Mouse (Mus musculus): ENCODE results near the gene Crybg1. TPM values are rescaled to one million over a fixed set of nuclear protein-coding genes. Genes with fewer than 3 reads are reported as not detected.
A peak's percentile ranks its signal among the peaks of the same experiment; 100 is the strongest.
"Not testable (repeated sequence)": the region's sequence is repeated elsewhere in the genome, so short reads cannot be mapped to it uniquely, and the experiment has no call there.

Gene Crybg1
- polyA plus RNA-seq, 1 experiment: 0.40 TPM

- H3K27ac ChIP-seq (ENCODE audit: insufficient read depth, low read length): no peak overlapping the region
- H3K4me1 ChIP-seq (ENCODE audit: control insufficient read depth, insufficient read depth, low read length): no peaks in the 10 kb centered on the region
- no peak overlapping the region for H3K4me3 ChIP-seq (ENCODE audit: insufficient read depth, low read length)
- TF ChIP-seq CTCF (IDR thresholded peaks at IDR 0.05; ENCODE audit: extremely low read depth, insufficient read depth, low read length): no peak
These were observed 204.9 kb downstream of the Crybg1 start for GRCm38 (mm10) chr10:43943736-43944135.

- Histone ChIP-seq H3K4me1 (ENCODE audit: control insufficient read depth, insufficient read depth, low read length) (no peaks in the 10 kb centered on the region), H3K27ac (ENCODE audit: insufficient read depth, low read length) (no peak overlapping the region), H3K4me3 (ENCODE audit: insufficient read depth, low read length) (no peak overlapping the region)
- TF ChIP-seq CTCF (IDR thresholded peaks at IDR 0.05; ENCODE audit: extremely low read depth, insufficient read depth, low read length) (no peak), POLR2A (IDR thresholded peaks at IDR 0.05; ENCODE audit: extremely low read depth, insufficient read depth, low read length) (no peak)
These were observed 209.5 kb downstream of the Crybg1 start for GRCm38 (mm10) chr10:43939136-43939662.

GRCm38 (mm10) chr10:43928596-43928995 lies 220.1 kb downstream of the Crybg1 start:
- H3K27ac ChIP-seq (ENCODE audit: insufficient read depth, low read length): no peak overlapping the region
- H3K4me3 ChIP-seq (ENCODE audit: insufficient read depth, low read length): no peak overlapping the region
- TF ChIP-seq CTCF (IDR thresholded peaks at IDR 0.05; ENCODE audit: extremely low read depth, insufficient read depth, low read length) (no peak), POLR2A (IDR thresholded peaks at IDR 0.05; ENCODE audit: extremely low read depth, insufficient read depth, low read length) (no peak)
- H3K4me1 ChIP-seq (ENCODE audit: control insufficient read depth, insufficient read depth, low read length): no peaks in the 10 kb centered on the region

GRCm38 (mm10) chr10:43927736-43928135 lies 220.9 kb downstream of the Crybg1 start:
- TF ChIP-seq POLR2A (IDR thresholded peaks at IDR 0.05; ENCODE audit: extremely low read depth, insufficient read depth, low read length) (no peak), CTCF (IDR thresholded peaks at IDR 0.05; ENCODE audit: extremely low read depth, insufficient read depth, low read length) (no peak)
- H3K27ac ChIP-seq (ENCODE audit: insufficient read depth, low read length): no peak overlapping the region
- H3K4me1 ChIP-seq (ENCODE audit: control insufficient read depth, insufficient read depth, low read length): no peaks in the 10 kb centered on the region
- no peak overlapping the region for H3K4me3 ChIP-seq (ENCODE audit: insufficient read depth, low read length)

- not testable (repeated sequence) for H3K27ac ChIP-seq (ENCODE audit: insufficient read depth, low read length); H3K4me1 ChIP-seq (ENCODE audit: control insufficient read depth, insufficient read depth, low read length); H3K4me3 ChIP-seq (ENCODE audit: insufficient read depth, low read length)
These were observed 222.9 kb downstream of the Crybg1 start for GRCm38 (mm10) chr10:43925776-43926175.

GRCm38 (mm10) chr10:43923096-43923495 lies 225.6 kb downstream of the Crybg1 start:
- TF ChIP-seq POLR2A (IDR thresholded peaks at IDR 0.05; ENCODE audit: extremely low read depth, insufficient read depth, low read length): no peak
- H3K4me3 ChIP-seq (ENCODE audit: insufficient read depth, low read length): no peak overlapping the region

GRCm38 (mm10) chr10:43918696-43919608 lies 229.7 kb downstream of the Crybg1 start:
- Histone ChIP-seq H3K4me3 (ENCODE audit: insufficient read depth, low read length) (no peak overlapping the region), H3K27ac (ENCODE audit: insufficient read depth, low read length) (no peak overlapping the region), H3K4me1 (ENCODE audit: control insufficient read depth, insufficient read depth, low read length) (no peaks in the 10 kb centered on the region)
- TF ChIP-seq POLR2A (IDR thresholded peaks at IDR 0.05; ENCODE audit: extremely low read depth, insufficient read depth, low read length) (no peak), CTCF (IDR thresholded peaks at IDR 0.05; ENCODE audit: extremely low read depth, insufficient read depth, low read length) (peak; percentile 91)

More at GRCm38 (mm10) chr10:43923096-43923495, 225.6 kb downstream of the Crybg1 start:
- Histone ChIP-seq H3K4me1 (ENCODE audit: control insufficient read depth, insufficient read depth, low read length) (no peaks in the 10 kb centered on the region), H3K27ac (ENCODE audit: insufficient read depth, low read length) (no peak overlapping the region)

- Histone ChIP-seq H3K4me3 (ENCODE audit: insufficient read depth, low read length) (no peak overlapping the region), H3K4me1 (ENCODE audit: control insufficient read depth, insufficient read depth, low read length) (no peaks in the 10 kb centered on the region), H3K27ac (ENCODE audit: insufficient read depth, low read length) (no peak overlapping the region)
- TF ChIP-seq CTCF (IDR thresholded peaks at IDR 0.05; ENCODE audit: extremely low read depth, insufficient read depth, low read length) (no peak), POLR2A (IDR thresholded peaks at IDR 0.05; ENCODE audit: extremely low read depth, insufficient read depth, low read length) (no peak)
These were observed 231.9 kb downstream of the Crybg1 start for GRCm38 (mm10) chr10:43916737-43917136.

GRCm38 (mm10) chr10:43916181-43916580 lies 232.5 kb downstream of the Crybg1 start:
- TF ChIP-seq POLR2A (IDR thresholded peaks at IDR 0.05; ENCODE audit: extremely low read depth, insufficient read depth, low read length) (no peak), CTCF (IDR thresholded peaks at IDR 0.05; ENCODE audit: extremely low read depth, insufficient read depth, low read length) (no peak)

GRCm38 (mm10) chr10:43912236-43912635 lies 236.4 kb downstream of the Crybg1 start:
- Histone ChIP-seq H3K4me1 (ENCODE audit: control insufficient read depth, insufficient read depth, low read length) (no peaks in the 10 kb centered on the region), H3K27ac (ENCODE audit: insufficient read depth, low read length) (no peak overlapping the region), H3K4me3 (ENCODE audit: insufficient read depth, low read length) (no peak overlapping the region)
- no peak for TF ChIP-seq POLR2A (IDR thresholded peaks at IDR 0.05; ENCODE audit: extremely low read depth, insufficient read depth, low read length)
- no peak for TF ChIP-seq CTCF (IDR thresholded peaks at IDR 0.05; ENCODE audit: extremely low read depth, insufficient read depth, low read length)

More at GRCm38 (mm10) chr10:43916181-43916580, 232.5 kb downstream of the Crybg1 start:
- Histone ChIP-seq H3K4me3 (ENCODE audit: insufficient read depth, low read length) (no peak overlapping the region), H3K27ac (ENCODE audit: insufficient read depth, low read length) (no peak overlapping the region), H3K4me1 (ENCODE audit: control insufficient read depth, insufficient read depth, low read length) (no peaks in the 10 kb centered on the region)

Data from cortical plate, adult 2 months (tissue).